Mouse (Mus musculus): ENCODE data around the gene Tcp11l2. TPM values are rescaled to one million over a fixed set of nuclear protein-coding genes. Genes with fewer than 3 reads are reported as not detected.

The Tcp11l2 gene
- 43.8 and 67.2 TPM in 2 replicates for total RNA-seq (2021)
- long read RNA-seq, transcript Tcp11l2-201 (10 exons, 2,725 nt): major isoform, 23 of 29 reads
- long read RNA-seq, partial matches to known transcripts: 4 of 29 reads
- long read RNA-seq, other reads (novel, unspliced or antisense): 2 of 29 reads

- peak; percentile 92 for DNase-seq
Measured at GRCm38 (mm10) chr10:84576395-84577070, at the start of gene Tcp11l2. Tcp11l2 (plus strand) TSS chr10:84576626.

- DNase-seq: no peak
Measured at GRCm38 (mm10) chr10:84527070-84527469, 49.4 kb upstream of the Tcp11l2 start.

DNA sequence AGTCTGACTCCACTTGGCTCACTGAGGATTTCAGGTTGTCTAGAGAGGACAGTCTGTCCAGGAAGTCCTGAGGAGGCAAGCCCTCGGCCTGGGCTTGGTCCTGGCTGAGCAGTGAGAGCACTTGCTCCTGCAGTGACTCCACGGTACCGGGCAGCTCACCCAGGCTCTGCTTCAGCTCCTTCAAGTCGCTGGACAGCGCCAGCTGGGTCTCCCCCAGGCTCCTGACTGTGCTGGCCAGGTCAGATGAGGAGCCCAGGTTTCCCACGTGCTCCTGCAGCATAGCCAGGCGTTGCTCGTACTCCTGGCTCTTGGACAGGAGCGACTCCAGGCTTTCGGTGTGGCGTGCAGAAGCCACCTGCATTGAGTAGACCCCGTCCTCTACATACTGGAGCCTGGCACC is 48.8 kb upstream of the Tcp11l2 start:
- no peak for DNase-seq

GRCm38 (mm10) chr10:84530388-84530787 is 46.0 kb upstream of the Tcp11l2 start:
- DNase-seq: no peak

DNA sequence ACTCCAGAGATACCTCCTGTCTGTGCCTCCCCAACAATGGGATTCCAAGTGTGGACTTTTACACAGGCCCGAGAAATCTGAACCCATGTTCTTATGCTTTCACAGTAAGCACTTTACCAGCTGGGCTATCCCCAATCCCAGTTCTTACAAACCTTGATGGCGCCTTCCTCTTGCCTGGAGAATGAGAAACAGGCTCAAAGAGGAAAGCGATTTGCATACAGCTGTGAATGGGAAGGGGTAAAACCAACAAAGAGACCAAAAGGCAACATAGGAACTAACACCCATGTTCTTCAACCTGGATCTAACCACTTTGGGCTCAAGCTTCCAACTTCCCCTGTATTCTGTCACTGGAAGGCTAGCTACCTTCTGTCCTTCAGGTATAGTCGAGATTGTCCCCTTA is 44.9 kb upstream of the Tcp11l2 start:
- DNase-seq: no peak

- DNase-seq: peak; percentile 38
Measured at GRCm38 (mm10) chr10:84532191-84532889, 44.1 kb upstream of the Tcp11l2 start.

DNA sequence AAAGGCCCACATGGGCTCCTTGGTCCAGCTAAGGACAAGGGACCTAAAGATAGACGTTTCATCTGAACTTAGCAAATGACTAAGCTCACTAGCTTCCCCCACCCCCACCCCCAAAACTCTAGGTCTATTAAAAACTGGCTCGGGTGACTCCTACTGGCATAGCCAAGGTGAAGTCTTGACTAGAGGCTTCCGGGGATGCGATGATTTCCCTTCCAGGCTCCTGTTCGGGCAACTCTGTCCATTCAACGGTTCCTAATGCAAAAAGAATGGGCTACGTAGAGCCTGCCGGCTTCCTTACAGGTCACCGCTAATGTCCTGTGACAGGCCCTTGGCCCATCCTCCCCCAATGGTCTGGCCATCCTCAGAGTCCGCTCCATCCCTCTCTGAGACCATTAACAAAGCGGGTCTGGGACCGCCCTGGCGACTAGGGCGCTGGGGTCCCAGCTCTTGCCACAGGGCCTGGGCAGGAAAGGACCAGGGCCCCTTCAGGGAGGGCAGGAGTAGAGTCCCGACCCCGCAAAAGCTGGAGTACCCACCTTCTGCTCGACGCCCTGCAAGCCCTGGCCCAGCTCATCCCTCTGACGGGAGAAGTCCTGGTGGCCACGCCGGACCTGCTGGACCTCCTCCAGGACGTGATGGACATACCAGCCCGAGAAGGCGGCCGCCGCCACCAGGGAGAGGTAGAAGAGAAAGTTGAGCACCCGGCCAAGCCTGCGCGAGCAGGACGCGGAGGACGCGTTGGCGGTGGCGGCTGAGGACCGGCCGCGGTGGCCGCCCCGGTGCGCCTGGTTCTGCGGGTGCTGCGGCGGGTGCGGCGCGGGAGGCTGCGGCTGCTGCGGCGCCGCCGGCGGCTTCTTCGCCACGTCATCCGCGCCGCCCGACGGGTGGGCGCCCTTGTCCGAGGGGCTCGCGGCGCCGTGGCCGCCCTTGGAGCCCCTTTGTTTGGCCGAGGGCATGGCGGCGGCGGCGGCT is 43.2 kb upstream of the Tcp11l2 start:
- DNase-seq: peak; percentile 68

DNA sequence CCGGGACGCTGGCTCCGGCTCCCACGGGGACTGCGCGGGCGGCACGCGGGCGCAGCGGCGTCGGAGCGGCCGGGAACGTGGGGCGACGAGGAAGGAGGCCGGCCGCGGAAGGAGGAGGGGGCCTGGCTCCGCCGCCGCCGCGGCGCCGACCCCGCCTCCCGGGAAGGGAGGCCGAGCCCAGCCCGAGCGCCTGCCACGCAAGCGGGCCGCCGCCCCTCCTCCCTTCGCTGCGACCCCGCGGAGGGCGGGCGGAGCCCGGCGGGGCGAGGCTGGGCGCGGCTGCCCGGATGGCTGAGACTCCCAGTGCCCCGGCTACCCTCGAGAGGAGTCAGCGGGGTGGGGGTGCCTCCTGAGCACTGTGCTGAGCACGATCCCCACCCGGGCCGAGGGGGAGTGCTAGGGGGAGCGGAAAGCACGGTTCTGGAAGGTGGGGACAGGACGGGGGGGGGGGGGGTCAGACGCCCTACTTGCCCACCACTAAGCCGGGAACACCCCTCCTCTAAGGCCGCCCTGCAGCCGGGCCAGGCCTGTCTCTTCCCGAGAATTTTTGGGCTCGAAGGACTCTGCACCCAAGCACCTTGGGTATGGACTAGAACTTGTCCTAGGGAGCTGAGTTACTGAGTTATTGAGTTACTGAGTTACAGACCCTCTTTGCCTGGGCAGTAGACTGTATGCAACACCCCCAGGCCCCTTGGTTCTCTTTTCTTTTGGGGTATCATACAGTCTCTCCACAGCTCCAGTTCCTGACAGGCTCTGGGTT is 42.3 kb upstream of the Tcp11l2 start, which contains the start of gene Ckap4:
Gene Ckap4, minus strand, starts transcription at position 151 of the 760 bp plus-strand sequence.
- DNase-seq: peak; percentile 81

DNA sequence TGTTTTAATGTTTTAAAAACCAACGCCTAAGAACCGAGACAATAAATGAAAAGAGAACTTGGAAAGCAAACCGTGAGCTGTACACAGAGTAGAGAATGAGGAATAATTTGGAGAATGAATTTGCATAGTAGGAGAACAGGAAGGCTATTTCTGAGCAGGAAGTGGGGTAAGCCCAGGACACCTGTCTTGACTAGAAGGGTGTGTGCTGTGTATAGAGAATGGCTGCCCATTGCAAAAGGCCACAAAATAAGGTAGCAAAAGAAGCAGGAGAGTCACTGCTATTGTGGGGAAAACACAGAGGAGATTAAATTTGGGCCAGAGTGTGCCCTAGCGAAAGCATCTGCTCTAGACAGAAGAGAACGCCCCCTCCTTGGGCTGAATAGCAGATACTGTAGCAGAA is 41.0 kb upstream of the Tcp11l2 start:
- no peak for DNase-seq

GRCm38 (mm10) chr10:84535859-84536258 is 40.6 kb upstream of the Tcp11l2 start:
- DNase-seq: peak; percentile 59

DNA sequence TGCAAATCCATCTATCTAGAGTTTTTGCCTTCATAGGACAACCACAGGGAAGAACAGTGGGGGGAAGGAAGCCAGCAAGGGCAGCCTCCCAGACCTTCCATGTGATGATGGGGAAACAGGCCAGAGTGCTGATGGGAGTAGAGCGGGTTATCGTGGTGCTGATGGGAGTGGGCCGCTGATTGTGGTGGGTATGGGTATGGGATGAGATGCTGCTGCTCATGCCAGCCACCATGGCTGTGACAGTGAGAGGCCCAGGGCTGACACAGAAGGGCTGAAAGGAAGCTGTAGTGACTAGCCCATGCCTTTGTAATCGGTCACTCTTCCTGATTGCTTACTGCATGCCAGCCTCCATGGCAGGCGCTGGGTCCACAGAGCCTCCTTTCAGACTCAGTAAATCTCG is 36.8 kb upstream of the Tcp11l2 start:
- no peak for DNase-seq

DNA sequence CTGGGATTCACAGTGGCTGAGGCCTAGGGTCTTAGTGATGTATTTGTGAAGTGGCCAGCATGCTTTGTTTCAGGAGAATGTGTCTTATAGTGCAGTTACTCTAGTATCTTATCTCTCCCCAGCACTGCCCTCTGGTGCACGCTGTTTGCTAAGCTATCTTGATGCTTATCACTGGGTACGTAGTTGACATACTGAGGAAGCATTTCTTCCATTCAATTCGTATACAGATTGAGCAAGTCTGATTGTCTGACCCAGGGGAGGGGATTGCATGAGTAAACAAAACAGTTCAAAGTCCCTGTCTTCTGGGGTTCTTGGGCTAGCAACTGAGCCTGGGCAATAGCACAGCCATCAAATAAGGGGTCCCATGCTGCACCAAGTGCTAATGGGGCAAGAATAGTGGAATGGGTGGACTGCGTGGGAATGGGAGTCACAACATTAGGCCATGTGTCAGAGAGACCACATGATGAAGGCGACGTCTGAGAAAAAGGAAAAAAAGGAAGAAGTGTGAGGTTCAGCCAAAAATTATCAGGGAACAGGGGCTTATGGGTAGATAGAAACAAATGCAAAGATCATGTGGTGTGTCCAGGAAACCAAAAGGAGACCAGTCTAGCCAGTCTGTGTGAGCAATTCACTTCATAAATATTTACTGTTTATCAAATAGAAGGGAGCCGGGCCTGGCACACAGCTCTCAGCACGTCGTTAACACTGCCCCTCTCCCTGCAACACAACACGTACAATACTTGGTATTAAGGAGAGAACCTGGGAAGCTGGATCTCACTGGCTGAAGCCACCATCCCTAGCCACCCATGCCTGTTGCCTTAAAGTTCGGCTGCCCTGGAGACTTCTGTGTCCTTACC is 33.4 kb upstream of the Tcp11l2 start:
- no peak for DNase-seq

GRCm38 (mm10) chr10:84544841-84545610 is 31.4 kb upstream of the Tcp11l2 start:
- DNase-seq: peak; percentile 51

DNA sequence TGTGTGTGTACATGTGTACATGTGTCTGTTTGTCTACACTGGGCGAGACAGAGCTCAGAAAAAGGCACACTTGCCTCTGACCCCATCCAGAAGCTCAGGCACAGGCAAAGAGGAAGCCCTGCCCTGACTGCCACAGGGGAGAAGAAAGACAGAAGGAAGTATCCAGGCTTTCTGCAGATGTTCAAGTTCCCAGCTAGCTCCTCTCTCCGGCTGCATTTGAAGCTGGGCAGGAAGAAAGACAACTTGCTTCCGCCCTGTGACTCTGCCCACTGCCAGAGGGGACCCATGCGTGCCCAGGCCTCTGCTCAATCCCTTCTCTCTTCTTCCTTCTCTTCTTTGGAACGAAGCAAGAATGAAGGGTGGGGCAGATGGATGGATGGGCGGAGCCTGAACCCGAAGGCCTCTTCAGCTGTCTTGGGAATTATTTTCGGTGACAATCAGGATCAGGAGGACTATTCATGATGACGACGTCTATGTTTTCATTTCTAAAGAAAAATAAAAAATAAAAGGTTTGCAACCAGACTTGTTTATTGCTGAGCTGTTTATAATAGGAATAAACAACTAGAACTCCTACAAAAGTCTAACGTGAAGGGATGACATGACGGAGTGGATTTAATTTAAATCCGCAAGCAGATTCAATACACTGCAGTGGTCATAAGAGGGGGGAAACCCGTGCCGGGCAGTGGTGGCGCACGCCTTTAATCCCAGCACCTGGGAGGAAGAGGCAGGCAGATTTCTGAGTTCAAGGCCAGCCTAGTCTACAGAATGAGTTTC is 27.1 kb upstream of the Tcp11l2 start:
- DNase-seq: no peak

DNA sequence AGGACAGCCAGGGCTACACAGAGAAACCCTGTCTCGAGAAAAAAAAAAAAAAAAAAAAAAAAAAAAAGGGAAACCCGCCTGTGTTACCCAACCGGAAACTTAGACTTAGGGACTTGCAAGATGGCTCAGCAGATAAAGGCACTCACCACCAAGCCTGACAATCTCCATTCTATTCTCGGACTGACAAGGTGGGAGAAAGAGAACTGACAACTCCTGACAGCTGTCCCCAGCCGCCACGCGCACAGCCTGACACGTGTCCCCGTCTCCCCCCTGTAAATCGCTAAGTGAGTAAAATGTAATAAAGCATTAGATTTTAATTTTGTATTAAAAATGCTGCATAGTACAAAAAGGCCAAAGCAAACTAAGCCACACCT is 26.5 kb upstream of the Tcp11l2 start:
- DNase-seq: no peak

- no peak for DNase-seq
Measured at GRCm38 (mm10) chr10:84551846-84552245, 24.6 kb upstream of the Tcp11l2 start.

GRCm38 (mm10) chr10:84552477-84552876 is 23.9 kb upstream of the Tcp11l2 start:
- no peak for DNase-seq

GRCm38 (mm10) chr10:84554291-84555009 is 22.0 kb upstream of the Tcp11l2 start:
- no peak for DNase-seq
